Mouse (Mus musculus): ENCODE results near the gene Lsamp. TPM values are rescaled to one million over a fixed set of nuclear protein-coding genes. Genes with fewer than 3 reads are reported as not detected.

The Lsamp gene
- polyA plus RNA-seq, 1 experiment from 2014 or later = 0.04 TPM

- H3K27me3 ChIP-seq (ENCODE audit: insufficient read depth, low read length) = no peaks in the 10 kb centered on the region
- H3K9me3 ChIP-seq (ENCODE audit: low read length) = no peaks in the 10 kb centered on the region
- H3K4me2 ChIP-seq (ENCODE audit: low read depth, low read length) = no peak overlapping the region
- no peak for ATAC-seq
- no peak overlapping the region for H3K4me3 ChIP-seq (ENCODE audit: low read depth, low read length)
- DNase-seq = no peak
- H3K36me3 ChIP-seq (replicated peaks; ENCODE audit: insufficient read depth, low read length) = no peaks in the 10 kb centered on the region
- no peak overlapping the region for H3K9ac ChIP-seq (replicated peaks)
- TF ChIP-seq CTCF (IDR thresholded peaks at IDR 0.05; ENCODE audit: low read depth) (no peak), EP300 (IDR thresholded peaks at IDR 0.05; ENCODE audit: low read depth) (no peak)
- no peak overlapping the region for H3K27ac ChIP-seq (ENCODE audit: low read depth)
- no peaks in the 10 kb centered on the region for H3K4me1 ChIP-seq (ENCODE audit: insufficient read depth)
Observed at GRCm38 (mm10) chr16:41091259-41091658, 1107.1 kb downstream of the Lsamp start.

- no peak for TF ChIP-seq EP300 (IDR thresholded peaks at IDR 0.05; ENCODE audit: low read depth)
- TF ChIP-seq CTCF (IDR thresholded peaks at IDR 0.05; ENCODE audit: low read depth) = no peak
- no peaks in the 10 kb centered on the region for H3K36me3 ChIP-seq (replicated peaks; ENCODE audit: insufficient read depth, low read length)
- H3K4me3 ChIP-seq (ENCODE audit: low read depth, low read length) = no peak overlapping the region
- no peaks in the 10 kb centered on the region for H3K9me3 ChIP-seq (ENCODE audit: low read length)
- no peak overlapping the region for H3K27ac ChIP-seq (ENCODE audit: low read depth)
- no peak overlapping the region for H3K9ac ChIP-seq (replicated peaks)
- 66% methylated on average over 3 of the region's 3 CpGs for WGBS (ENCODE audit: insufficient replicate concordance)
- DNase-seq = no peak
- H3K4me2 ChIP-seq (ENCODE audit: low read depth, low read length) = no peak overlapping the region
- no peaks in the 10 kb centered on the region for H3K4me1 ChIP-seq (ENCODE audit: insufficient read depth)
- no peak for ATAC-seq
- no peaks in the 10 kb centered on the region for H3K27me3 ChIP-seq (ENCODE audit: insufficient read depth, low read length)
Observed at GRCm38 (mm10) chr16:41102805-41103204, 1118.6 kb downstream of the Lsamp start.

DNA sequence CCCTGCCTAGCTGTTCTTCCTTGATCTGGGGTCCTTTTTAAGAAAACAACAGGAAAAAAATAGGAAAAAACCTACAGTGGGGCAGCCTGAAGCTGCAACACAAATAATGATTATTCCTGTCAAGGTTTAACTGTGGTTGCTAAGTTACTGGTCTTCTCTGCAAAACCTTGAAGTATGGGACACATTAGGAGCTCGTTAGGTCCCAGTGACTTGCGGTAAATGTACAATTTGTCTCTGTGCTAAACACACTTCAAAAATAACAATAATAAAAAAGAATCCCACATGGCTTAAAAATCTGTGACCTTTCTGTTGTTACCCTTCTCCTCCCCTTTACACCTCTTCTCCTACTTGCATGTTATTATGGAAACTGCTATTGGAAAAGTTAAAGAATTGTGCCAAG is 1140.2 kb downstream of the Lsamp start:
- Histone ChIP-seq H3K4me3 (ENCODE audit: low read depth, low read length) (no peak overlapping the region), H3K27me3 (ENCODE audit: insufficient read depth, low read length) (no peaks in the 10 kb centered on the region), H3K36me3 (replicated peaks; ENCODE audit: insufficient read depth, low read length) (no peaks in the 10 kb centered on the region), H3K9me3 (ENCODE audit: low read length) (no peaks in the 10 kb centered on the region), H3K9ac (replicated peaks) (no peak overlapping the region), H3K4me2 (ENCODE audit: low read depth, low read length) (no peak overlapping the region), H3K4me1 (ENCODE audit: insufficient read depth) (no peaks in the 10 kb centered on the region), H3K27ac (ENCODE audit: low read depth) (no peak overlapping the region)
- ATAC-seq (no peak), DNase-seq (no peak)
- TF ChIP-seq EP300 (IDR thresholded peaks at IDR 0.05; ENCODE audit: low read depth) = no peak
- no peak for TF ChIP-seq CTCF (IDR thresholded peaks at IDR 0.05; ENCODE audit: low read depth)
- 82% methylated on average over 2 of the region's 2 CpGs for WGBS (ENCODE audit: insufficient replicate concordance)

- ATAC-seq = no peak
- Histone ChIP-seq H3K9ac (replicated peaks) (no peak overlapping the region), H3K27ac (ENCODE audit: low read depth) (no peak overlapping the region), H3K27me3 (ENCODE audit: insufficient read depth, low read length) (no peaks in the 10 kb centered on the region), H3K36me3 (replicated peaks; ENCODE audit: insufficient read depth, low read length) (no peaks in the 10 kb centered on the region), H3K4me3 (ENCODE audit: low read depth, low read length) (no peak overlapping the region), H3K9me3 (ENCODE audit: low read length) (no peaks in the 10 kb centered on the region), H3K4me1 (ENCODE audit: insufficient read depth) (no peaks in the 10 kb centered on the region), H3K4me2 (ENCODE audit: low read depth, low read length) (no peak overlapping the region)
- DNase-seq = no peak
- WGBS (ENCODE audit: insufficient replicate concordance) = 76% methylated on average over 2 of the region's 2 CpGs
- TF ChIP-seq CTCF (IDR thresholded peaks at IDR 0.05; ENCODE audit: low read depth) = no peak
- TF ChIP-seq EP300 (IDR thresholded peaks at IDR 0.05; ENCODE audit: low read depth) = no peak
Observed at GRCm38 (mm10) chr16:41125051-41125450, 1140.9 kb downstream of the Lsamp start.

DNA sequence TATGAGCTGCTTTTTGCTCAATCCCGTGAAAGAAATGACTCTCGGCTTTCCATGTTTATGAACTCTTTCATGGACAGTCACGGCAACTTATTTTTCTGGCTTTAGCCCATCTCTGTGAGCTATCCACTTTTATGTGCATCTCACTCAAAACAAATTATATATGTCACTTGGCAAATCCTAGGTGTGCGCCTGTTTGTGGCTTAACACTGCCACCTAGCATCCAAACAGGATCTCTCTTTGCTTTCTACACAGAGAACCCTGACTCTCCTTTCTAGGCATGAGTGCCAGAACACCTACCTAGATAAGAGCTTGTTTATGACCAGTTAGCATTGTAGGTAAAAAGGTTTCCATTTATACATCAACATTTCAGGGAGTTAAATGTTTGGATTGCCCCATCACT is 1146.9 kb downstream of the Lsamp start:
- Histone ChIP-seq H3K4me1 (ENCODE audit: insufficient read depth) (no peaks in the 10 kb centered on the region), H3K36me3 (replicated peaks; ENCODE audit: insufficient read depth, low read length) (no peaks in the 10 kb centered on the region), H3K27ac (ENCODE audit: low read depth) (no peak overlapping the region), H3K9ac (replicated peaks) (no peak overlapping the region), H3K27me3 (ENCODE audit: insufficient read depth, low read length) (no peaks in the 10 kb centered on the region), H3K4me2 (ENCODE audit: low read depth, low read length) (no peak overlapping the region), H3K4me3 (ENCODE audit: low read depth, low read length) (no peak overlapping the region), H3K9me3 (ENCODE audit: low read length) (no peaks in the 10 kb centered on the region)
- DNase-seq = no peak
- 68% methylated on average over 4 of the region's 4 CpGs for WGBS (ENCODE audit: insufficient replicate concordance)
- no peak for ATAC-seq
- peak; percentile 14; the same call in 1 of the 2 replicates for TF ChIP-seq CTCF (IDR thresholded peaks at IDR 0.05; ENCODE audit: low read depth)
- no peak for TF ChIP-seq EP300 (IDR thresholded peaks at IDR 0.05; ENCODE audit: low read depth)

GRCm38 (mm10) chr16:41172839-41173238 is 1188.7 kb downstream of the Lsamp start:
- Histone ChIP-seq H3K9ac (replicated peaks) (no peak overlapping the region), H3K4me3 (ENCODE audit: low read depth, low read length) (no peak overlapping the region), H3K27me3 (ENCODE audit: insufficient read depth, low read length) (no peaks in the 10 kb centered on the region), H3K4me1 (ENCODE audit: insufficient read depth) (no peaks in the 10 kb centered on the region), H3K9me3 (ENCODE audit: low read length) (no peaks in the 10 kb centered on the region), H3K36me3 (replicated peaks; ENCODE audit: insufficient read depth, low read length) (no peaks in the 10 kb centered on the region), H3K4me2 (ENCODE audit: low read depth, low read length) (no peak overlapping the region), H3K27ac (ENCODE audit: low read depth) (no peak overlapping the region)
- WGBS (ENCODE audit: insufficient replicate concordance) = 82% methylated on average over 1 of the region's 1 CpGs
- DNase-seq = no peak
- TF ChIP-seq CTCF (IDR thresholded peaks at IDR 0.05; ENCODE audit: low read depth) = no peak
- no peak for TF ChIP-seq EP300 (IDR thresholded peaks at IDR 0.05; ENCODE audit: low read depth)
- ATAC-seq = no peak

GRCm38 (mm10) chr16:41179557-41179956 is 1195.4 kb downstream of the Lsamp start:
- no peak overlapping the region for H3K27ac ChIP-seq (ENCODE audit: low read depth)
- H3K36me3 ChIP-seq (replicated peaks; ENCODE audit: insufficient read depth, low read length) = no peaks in the 10 kb centered on the region
- no peaks in the 10 kb centered on the region for H3K9me3 ChIP-seq (ENCODE audit: low read length)
- no peak overlapping the region for H3K4me3 ChIP-seq (ENCODE audit: low read depth, low read length)
- DNase-seq (no peak), ATAC-seq (no peak)
- no peak overlapping the region for H3K4me2 ChIP-seq (ENCODE audit: low read depth, low read length)
- no peaks in the 10 kb centered on the region for H3K4me1 ChIP-seq (ENCODE audit: insufficient read depth)
- no peak overlapping the region for H3K9ac ChIP-seq (replicated peaks)
- TF ChIP-seq CTCF (IDR thresholded peaks at IDR 0.05; ENCODE audit: low read depth) (no peak), EP300 (IDR thresholded peaks at IDR 0.05; ENCODE audit: low read depth) (no peak)
- H3K27me3 ChIP-seq (ENCODE audit: insufficient read depth, low read length) = no peaks in the 10 kb centered on the region
- WGBS (ENCODE audit: insufficient replicate concordance) = 49% methylated on average over 3 of the region's 3 CpGs
